Mouse (Mus musculus) liver, embryonic 14.5 days (tissue): ENCODE data around the gene Wdr76. TPM values are rescaled to one million over a fixed set of nuclear protein-coding genes. Genes with fewer than 3 reads are reported as not detected.

Experiments used
- ATAC-seq: fragments of 200-750 bp; cut with Nextera tagmentation; 2 replicates; pipeline ENCODE4 v1.8.0; 2017; ENCODE audit warnings: moderate number of reproducible peaks, mild to moderate bottlenecking, moderate library complexity; ENCODE audit not compliant: insufficient read depth
- DNase-seq, 3 experiments: peaks; one replicate each; pipeline ENCODE4 v3.0.0-alpha.2; 2012 to 2013; ENCODE audit warnings: low read depth in 3 of 3, low spot score in 3 of 3
- H3K27ac ChIP-seq: fragments of 300-500 bp; sonication (generic); 2 replicates; pipeline ENCODE4 v1.5.1; 2014; ENCODE audit warnings: moderate library complexity, mild to moderate bottlenecking, control low read depth, inconsistent platforms
- H3K27me3 ChIP-seq: fragments of 300-500 bp; sonication (generic); 2 replicates; pipeline ENCODE4 v1.6.1; 2014; ENCODE audit warnings: mild to moderate bottlenecking, low read length, moderate library complexity; ENCODE audit not compliant: control insufficient read depth, insufficient read depth
- H3K36me3 ChIP-seq: fragments of 300-500 bp; sonication (generic); replicated peaks from 2 replicates; pipeline ENCODE4 v1.6.1; 2014; ENCODE audit warnings: low read depth; ENCODE audit not compliant: control insufficient read depth, insufficient read depth
- H3K4me1 ChIP-seq, 2 experiments: fragments of 200-500 bp in 1 of 2; fragments of 300-500 bp in 1 of 2; sonication (generic) in 1 of 2; replicated peaks; 2 replicates each; pipeline ENCODE4 v1.6.1; 2012 to 2014; ENCODE audit warnings: antibody characterized with exemption in 1 of 2, inconsistent platforms in 1 of 2, low read length in 1 of 2; ENCODE audit not compliant: control insufficient read depth in 2 of 2, insufficient read depth in 2 of 2
- H3K4me2 ChIP-seq: fragments of 300-500 bp; sonication (generic); 2 replicates; pipeline ENCODE4 v1.6.1; 2014; ENCODE audit warnings: low read depth, mild to moderate bottlenecking, control low read depth, moderate library complexity
- H3K4me3 ChIP-seq, 2 experiments: fragments of 200-500 bp in 1 of 2; fragments of 300-500 bp in 1 of 2; sonication (generic) in 1 of 2; 2 replicates each; pipeline ENCODE4 v1.5.1; 2012 to 2014; ENCODE audit warnings: low read depth in 2 of 2, low read length in 2 of 2, mild to moderate bottlenecking in 2 of 2, control low read depth in 1 of 2, inconsistent platforms in 1 of 2, moderate library complexity in 1 of 2; ENCODE audit not compliant: insufficient read depth in 1 of 2
- H3K9ac ChIP-seq: fragments of 300-500 bp; sonication (generic); replicated peaks from 2 replicates; pipeline ENCODE4 v1.6.1; 2014; ENCODE audit warnings: mild to moderate bottlenecking, control low read depth, moderate library complexity
- H3K9me3 ChIP-seq: fragments of 300-500 bp; sonication (generic); 2 replicates; pipeline ENCODE4 v1.6.1; 2016; ENCODE audit warnings: low read length, mixed read lengths; ENCODE audit not compliant: control insufficient read depth
- CTCF ChIP-seq: IDR thresholded peaks from 2 replicates; pipeline ENCODE4 v1.5.1; 2016; ENCODE audit warnings: antibody characterized with exemption, low read depth, control low read depth
- EP300 ChIP-seq: IDR thresholded peaks from 2 replicates; pipeline ENCODE4 v1.6.1; 2016; ENCODE audit warnings: antibody characterized with exemption, low read depth
- WGBS: fragments of 180-500 bp; shearing (Covaris S2); extraction: QIAGEN DNeasy Blood & Tissue Kit; methylation state at CpG from one replicate; pipeline ENCODE4 v1.1.7; 2014; ENCODE audit not compliant: insufficient replicate concordance; 5-methylcytosine and 5-hydroxymethylcytosine counted together
- polyA plus RNA-seq, 2 experiments: library from polyadenylated mRNA; depleted of rRNA in 1 of 2; stranded (reverse) in 1 of 2; unstranded in 1 of 2; fragments of >200 nt; fragmentation: Nextera tagmentation in 1 of 2; extraction: Ambion mirVana in 1 of 2; gene quantifications; 2 replicates each; pipeline versions ENCODE4 v1.2.1 to v1.2.3; 2012 to 2014

Wdr76 gene
- polyA plus RNA-seq, 2 experiments, result 9.1 to 11.5 TPM

DNA sequence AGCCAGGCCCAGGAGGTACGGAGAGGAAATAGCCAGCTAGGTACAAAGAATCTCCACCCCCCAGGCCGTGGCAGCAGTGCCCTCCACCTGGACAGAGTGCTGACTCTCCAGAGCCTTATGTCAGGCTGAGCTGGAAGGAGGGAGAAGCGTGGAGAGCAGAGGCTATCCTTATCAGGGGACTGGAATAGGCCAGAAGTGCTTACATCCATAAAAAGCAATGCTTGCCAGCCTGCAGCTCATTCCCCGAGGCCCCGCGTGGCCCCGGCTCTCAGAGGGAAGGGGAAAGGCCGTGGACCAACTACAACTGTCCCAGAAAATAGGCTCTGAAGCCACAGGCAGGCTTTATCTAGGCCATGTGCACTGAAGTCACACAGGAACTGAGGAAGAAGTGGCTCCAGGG, 44.7 kb downstream of the Wdr76 start:
- no peaks in the 10 kb centered on the region for H3K9me3 ChIP-seq
- DNase-seq, result no peak
- no peaks in the 10 kb centered on the region for H3K4me1 ChIP-seq
- H3K4me3 ChIP-seq, result no peak overlapping the region
- H3K4me2 ChIP-seq, result no peak overlapping the region
- no peaks in the 10 kb centered on the region for H3K36me3 ChIP-seq
- no peaks in the 10 kb centered on the region for H3K27me3 ChIP-seq
- H3K27ac ChIP-seq, result no peak overlapping the region
- WGBS, result 74% methylated on average over 8 of the region's 8 CpGs
- TF ChIP-seq CTCF, result no peak
- TF ChIP-seq EP300, result no peak
- ATAC-seq, result no peak
- H3K9ac ChIP-seq, result no peak overlapping the region

DNA sequence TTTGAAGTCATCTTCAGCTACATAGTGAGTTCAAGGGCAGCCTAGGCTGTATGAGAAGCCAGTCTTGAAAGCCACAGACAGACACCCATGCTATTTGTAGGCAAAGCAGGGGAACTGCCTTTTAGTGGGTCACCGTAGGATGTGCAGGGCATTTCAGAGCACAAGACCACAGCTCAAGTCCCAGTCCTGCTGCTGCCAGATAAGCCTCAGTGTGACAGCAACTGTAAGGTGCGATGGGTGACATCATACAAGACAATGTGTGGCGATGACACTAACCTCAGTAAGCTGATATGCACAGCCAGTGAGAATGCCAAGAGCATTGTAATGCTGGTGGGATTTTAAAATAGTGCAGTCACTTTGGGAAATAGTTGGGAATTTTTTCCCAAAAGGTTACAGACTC, 56.6 kb downstream of the Wdr76 start:
- WGBS, result 15% methylated on average over 3 of the region's 3 CpGs
- Histone ChIP-seq H3K36me3 (no peaks in the 10 kb centered on the region), H3K27me3 (no peaks in the 10 kb centered on the region), H3K9ac (no peak overlapping the region), H3K9me3 (no peaks in the 10 kb centered on the region), H3K4me3 (no peak overlapping the region), H3K27ac (no peak overlapping the region), H3K4me2 (no peak overlapping the region), H3K4me1 (peaks cover 0 to 5% of the 10 kb centered on the region in 2 experiments; a peak in 3 of 4 replicates)
- ATAC-seq (peak; percentile 80; the same call in 1 of the 2 replicates), DNase-seq (peak in 1 of 3 experiments; percentile 38)
- TF ChIP-seq EP300 (peak; percentile 45; the same call in 1 of the 2 replicates), CTCF (no peak)

DNA sequence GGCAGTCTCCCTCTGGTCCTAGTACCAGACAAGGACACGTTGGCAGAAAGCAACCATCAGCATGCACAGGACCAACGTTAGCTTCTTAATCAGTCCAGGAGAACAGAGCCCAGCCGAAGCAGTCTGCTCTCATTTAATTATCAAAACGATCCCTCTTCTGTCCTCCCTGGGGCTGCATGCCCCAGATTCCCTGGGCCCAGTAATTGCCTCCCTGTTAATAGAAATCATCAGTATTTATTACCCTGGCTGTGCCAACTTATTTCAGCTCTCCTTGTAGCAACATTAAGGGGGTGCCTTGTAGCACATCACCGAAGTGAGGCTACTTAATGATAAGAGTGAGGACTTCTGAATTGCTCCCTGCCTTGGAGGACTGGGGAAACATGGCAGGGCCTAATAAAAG, 59.4 kb downstream of the Wdr76 start:
- peaks cover 0 to 5% of the 10 kb centered on the region in 2 experiments; a peak in 3 of 4 replicates for H3K4me1 ChIP-seq
- no peaks in the 10 kb centered on the region for H3K27me3 ChIP-seq
- no peak overlapping the region for H3K27ac ChIP-seq
- no peak for DNase-seq
- no peaks in the 10 kb centered on the region for H3K36me3 ChIP-seq
- no peak overlapping the region for H3K4me3 ChIP-seq
- no peaks in the 10 kb centered on the region for H3K9me3 ChIP-seq
- 53% methylated on average over 5 of the region's 5 CpGs for WGBS
- no peak overlapping the region for H3K4me2 ChIP-seq
- TF ChIP-seq CTCF, result no peak
- TF ChIP-seq EP300, result no peak
- H3K9ac ChIP-seq, result no peak overlapping the region
- ATAC-seq, result no peak

DNA sequence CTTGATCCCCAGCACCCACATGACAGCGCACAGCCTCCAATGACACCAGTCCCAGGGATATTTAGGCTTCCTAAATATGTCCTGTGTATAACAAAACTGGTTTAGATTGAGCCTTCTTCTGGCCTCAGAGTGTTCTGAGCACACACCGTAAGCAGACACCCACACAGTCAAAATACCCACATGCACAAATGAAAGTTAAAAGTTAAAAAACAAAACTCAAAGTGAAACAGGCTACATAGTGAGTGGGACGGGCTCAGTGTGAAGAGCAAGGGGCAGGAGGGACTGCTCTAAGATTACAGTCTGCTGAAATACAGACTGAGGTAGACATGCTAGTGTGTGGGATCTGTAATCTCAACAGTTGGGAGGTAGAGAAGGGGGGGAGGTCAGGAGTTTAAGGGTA, 63.5 kb downstream of the Wdr76 start:
- Histone ChIP-seq H3K4me3 (no peak overlapping the region), H3K27ac (no peak overlapping the region), H3K9me3 (no peaks in the 10 kb centered on the region), H3K36me3 (no peaks in the 10 kb centered on the region), H3K9ac (no peak overlapping the region), H3K4me1 (peaks cover 0 to 4% of the 10 kb centered on the region in 2 experiments; a peak in 2 of 4 replicates), H3K4me2 (no peak overlapping the region), H3K27me3 (no peaks in the 10 kb centered on the region)
- TF ChIP-seq EP300 (no peak), CTCF (no peak)
- WGBS, result 71% methylated on average over 3 of the region's 3 CpGs
- no peak for DNase-seq
- ATAC-seq, result no peak

DNA sequence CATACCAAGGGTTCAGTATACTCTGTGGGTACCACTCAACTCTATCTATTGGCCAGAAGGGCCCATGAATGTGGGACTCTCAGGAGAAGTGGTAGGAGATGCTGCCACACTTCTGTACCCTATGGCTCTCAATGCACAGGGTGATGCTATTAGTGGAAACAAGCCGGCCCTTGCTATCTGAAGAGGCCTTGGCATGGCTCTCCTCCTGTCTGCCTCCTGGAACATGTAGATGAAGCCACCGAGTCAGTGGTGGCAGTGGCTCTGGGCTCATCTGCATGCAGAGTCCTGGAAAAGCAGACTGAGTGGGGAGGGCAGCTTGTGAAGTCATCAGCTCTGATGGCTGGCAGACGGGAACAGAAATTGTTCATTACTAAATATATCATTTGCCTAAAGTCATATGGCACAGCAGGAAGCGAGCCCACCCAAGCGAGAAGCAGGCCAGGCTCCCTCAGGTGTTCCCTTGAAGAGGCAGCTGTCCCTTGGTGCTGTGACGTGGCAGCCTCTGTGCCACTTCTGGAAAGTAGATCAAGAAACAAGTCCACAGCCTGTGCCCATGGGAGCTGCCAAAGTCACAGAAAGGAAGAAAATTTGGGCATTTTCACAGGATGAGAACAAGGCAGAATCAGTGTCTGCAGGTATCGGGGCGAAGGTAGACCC, 64.6 kb downstream of the Wdr76 start:
- Histone ChIP-seq H3K9ac (no peak overlapping the region), H3K36me3 (no peaks in the 10 kb centered on the region), H3K4me1 (peaks cover 0 to 4% of the 10 kb centered on the region in 2 experiments; a peak in 2 of 4 replicates), H3K27ac (no peak overlapping the region), H3K4me2 (no peak overlapping the region), H3K4me3 (no peak overlapping the region), H3K27me3 (no peaks in the 10 kb centered on the region), H3K9me3 (no peaks in the 10 kb centered on the region)
- ATAC-seq, result no peak
- TF ChIP-seq EP300 (no peak), CTCF (no peak)
- 46% methylated on average over 8 of the region's 8 CpGs for WGBS
- DNase-seq, result no peak
